Mouse (Mus musculus): ENCODE measurements at regions not wholly inside any gene's neighbourhood (a gene's known extent, or its start where the extent isn't known, plus 50 kb on each side); places are given as distances from the start of the nearest gene placed in this dataset.

DNA sequence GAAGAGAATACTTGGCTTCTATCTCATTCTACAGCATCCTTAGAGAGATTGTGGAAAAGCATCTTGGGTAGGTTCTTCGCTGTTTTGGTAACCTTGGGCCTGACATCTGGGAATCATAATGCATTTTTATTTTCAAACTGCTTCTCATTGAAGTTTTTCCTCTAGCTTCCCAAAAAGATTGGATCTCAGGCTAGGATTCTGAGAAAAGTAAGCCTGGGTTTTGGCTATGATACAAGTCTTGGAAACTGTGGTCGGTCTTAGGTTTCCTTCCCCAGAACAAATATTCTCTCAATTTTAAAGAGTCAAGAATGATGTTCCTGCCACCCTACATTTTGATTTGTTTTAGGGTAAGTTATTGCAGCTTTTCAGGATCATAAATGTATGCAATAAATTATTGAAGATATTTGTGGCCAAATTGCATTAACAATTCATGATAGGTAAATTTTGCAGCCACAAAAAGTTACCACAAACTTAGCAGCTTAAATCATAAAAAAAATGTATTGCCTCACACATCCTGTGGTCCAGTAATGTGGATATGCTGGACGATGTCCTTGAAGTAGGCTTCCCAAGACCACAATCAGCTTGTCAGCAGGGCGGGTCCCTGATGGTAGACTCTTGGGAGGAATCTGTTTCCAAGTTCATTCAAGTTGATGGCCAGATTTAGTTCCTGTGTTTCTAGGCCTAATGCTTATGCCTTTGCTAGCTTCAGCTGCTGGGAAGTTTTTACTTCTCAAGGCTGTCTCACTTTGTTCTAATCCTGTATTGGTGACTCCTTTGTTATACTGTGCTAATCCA is 257.6 kb upstream of the Adamts5 start:
- TF ChIP-seq CTCF (IDR thresholded peaks at IDR 0.05; ENCODE audit: low read depth), result no peak
- no peak for TF ChIP-seq EP300 (IDR thresholded peaks at IDR 0.05; ENCODE audit: low read depth)

Data from liver, postnatal 0 days (tissue).